Mouse (Mus musculus): ENCODE data around the gene Rpl3l.

Gene Rpl3l

DNA sequence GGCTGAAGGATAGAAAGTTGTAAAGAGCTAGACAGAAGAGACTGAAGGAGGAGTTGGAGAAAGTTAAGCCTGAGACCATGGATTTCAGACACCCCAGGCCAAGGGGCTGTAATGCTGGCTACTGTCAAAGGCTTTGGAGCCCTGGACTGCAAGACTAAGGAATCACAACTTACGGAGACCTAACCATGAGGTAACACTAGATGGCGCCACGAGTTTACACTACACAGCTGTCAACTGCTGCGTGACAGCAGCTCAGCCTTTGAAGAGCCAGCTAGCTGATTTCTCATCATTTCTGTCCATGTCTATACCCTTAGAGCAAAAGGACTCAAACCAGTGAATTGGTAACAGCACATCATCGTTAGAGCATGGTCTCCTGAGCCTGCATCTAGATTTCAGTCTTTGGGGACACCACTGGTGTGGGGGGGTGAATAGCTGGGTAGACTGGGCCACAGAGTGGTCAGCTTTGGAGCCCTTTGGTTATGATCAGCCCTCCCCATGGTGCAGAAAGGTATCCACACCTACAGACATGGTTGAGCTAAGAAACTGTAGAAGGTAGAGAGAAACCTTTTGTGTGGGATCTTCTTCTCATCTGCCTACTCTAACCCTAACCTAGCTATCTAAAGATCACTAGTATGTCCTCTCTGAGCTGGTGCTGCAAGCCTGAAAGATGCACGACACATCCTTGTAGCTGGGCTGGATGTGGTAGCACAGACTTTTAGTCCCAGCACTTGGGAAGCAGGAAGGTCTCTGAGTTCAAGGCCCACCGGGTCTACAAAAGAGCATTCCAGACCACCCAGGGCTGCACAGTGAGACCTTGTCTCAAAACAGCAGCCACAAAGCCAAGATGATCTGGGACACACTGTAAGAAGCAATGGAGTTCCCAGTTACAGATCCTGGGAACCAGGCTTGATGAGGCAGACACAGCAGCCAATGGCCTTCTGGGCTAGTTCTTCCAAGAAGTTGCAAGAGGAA lies 18.2 kb downstream of the Rpl3l start:
- DNase-seq = peak; percentile 95

DNA sequence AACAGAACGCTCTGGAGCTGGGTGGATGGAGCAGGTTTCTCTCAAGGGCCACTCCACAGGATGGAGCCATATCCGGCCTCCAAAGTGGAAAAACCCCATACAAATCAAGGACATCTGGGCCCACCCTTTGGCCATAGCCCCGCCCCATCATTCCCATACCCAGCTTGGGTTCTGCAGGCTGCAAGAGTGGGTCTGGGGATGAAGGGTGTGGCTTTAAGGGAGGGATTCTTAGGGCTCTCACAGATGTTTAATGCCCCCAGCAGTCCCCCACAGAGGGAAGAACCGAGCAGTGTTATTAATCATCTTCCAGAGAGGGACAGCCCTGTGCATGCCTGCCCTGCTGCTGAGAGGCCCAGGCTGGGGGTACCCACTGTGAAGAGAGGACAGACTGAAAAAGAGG lies 19.4 kb downstream of the Rpl3l start:
- DNase-seq = no peak

DNA sequence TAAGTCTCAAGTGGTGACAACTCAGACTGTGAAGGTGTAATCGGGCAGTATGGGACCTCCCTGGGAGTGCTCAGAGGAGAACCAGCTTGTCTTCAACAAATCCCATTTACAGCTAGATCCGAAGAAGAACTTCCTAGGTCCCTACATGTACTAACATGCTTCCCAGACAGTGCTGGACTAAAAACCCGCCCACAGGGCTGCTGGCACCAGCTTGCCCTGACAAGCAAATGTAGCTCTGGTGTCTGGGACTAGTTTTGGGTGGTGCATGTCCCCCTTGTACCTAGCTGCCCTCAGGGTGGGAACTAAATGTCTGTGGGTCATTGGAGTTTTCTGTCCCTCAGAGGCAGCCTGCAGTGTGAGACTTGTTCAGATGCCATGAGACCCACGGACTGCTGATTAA lies 23.9 kb downstream of the Rpl3l start:
- no peak for DNase-seq

DNA sequence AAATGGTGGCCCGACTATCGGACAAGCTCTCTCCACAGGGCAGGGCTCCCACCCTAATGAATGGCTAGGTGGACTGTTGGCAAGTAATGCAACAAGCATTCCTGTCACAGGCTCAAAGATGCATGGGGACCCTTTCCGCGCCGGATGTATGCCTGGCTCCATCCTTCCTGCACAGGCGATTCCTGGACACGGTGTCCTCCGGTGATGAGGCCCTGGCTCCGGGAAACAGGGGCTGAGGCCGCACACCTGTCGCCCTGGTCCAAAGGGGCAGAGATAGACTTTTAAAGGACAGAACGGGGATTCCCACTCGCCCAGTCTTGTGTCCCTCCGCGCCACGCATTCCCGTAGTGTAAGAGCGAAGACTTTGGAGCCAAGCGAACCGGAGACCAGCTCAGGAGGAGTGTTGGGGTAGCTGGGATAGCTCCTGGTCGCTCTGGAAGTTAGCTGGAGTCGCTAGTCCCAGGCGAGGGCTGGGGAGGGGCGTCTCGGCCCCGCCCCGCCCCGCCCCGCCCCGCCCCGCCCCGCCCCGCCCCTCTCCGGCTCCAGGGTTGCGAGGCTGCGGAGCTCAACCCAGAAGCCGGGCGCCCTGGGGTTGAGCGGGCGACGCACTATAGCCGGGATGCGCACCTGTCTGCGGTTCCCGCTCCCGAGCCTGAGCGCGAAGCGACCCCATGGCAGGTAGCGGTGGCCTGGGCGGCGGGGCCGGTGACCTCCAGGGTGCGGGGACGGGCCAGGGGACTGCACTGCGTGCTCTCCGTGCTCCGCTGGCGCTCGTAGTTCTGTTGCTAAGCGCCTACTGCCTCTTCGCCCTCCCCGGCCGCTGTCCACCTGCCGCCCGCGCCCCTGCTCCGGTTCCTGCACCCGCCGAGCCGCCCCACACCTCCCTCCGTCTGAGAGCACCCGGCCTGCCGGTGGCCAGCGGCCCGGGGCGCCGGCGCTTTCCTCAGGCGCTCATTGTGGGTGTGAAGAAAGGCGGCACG lies 25.1 kb downstream of the Rpl3l start, which contains the start of gene Hs3st6:
Gene Hs3st6, plus strand, starts transcription at position 574 of the 980 bp plus-strand sequence.
- no peak for DNase-seq

DNA sequence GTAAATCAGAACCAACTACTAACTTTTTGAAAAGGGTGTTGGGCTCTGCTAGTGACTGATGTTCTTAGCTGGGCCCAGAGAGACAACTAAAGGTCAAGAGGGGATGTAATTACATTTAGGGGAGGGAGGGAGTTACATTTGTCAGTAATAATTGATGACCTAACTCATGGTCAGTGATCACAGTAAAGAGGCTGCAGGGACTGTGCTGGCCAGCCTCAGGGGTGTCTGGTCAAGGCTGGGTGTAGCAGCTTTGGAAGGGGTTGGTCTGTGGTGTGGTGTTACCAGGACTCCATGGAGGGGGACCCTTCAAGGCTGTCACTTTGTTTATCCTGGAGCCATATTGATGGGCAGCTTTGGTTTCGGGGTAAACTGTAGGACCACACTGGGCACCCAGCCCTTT lies 29.8 kb downstream of the Rpl3l start:
- no peak for DNase-seq

DNA sequence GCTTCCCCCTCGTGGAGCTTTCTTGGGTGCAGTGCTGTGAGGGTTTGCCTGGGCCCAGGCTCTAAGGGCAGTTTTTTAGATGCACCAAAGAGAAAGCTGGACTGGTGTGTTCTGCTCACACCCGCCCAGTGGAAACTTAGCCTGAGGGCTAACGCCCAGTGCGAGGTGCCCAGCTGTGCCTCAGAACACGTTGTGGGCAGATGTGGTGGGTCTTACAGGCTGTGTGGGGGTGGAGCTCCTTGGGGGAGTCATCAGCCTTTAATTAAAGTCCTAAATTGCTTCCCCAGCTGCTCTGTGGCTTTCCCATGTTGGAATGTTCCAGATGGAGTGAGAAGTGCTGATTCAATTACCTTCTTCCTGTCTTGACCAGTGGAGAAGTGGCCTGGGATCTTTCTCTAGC lies 33.5 kb downstream of the Rpl3l start:
- no peak for DNase-seq

DNA sequence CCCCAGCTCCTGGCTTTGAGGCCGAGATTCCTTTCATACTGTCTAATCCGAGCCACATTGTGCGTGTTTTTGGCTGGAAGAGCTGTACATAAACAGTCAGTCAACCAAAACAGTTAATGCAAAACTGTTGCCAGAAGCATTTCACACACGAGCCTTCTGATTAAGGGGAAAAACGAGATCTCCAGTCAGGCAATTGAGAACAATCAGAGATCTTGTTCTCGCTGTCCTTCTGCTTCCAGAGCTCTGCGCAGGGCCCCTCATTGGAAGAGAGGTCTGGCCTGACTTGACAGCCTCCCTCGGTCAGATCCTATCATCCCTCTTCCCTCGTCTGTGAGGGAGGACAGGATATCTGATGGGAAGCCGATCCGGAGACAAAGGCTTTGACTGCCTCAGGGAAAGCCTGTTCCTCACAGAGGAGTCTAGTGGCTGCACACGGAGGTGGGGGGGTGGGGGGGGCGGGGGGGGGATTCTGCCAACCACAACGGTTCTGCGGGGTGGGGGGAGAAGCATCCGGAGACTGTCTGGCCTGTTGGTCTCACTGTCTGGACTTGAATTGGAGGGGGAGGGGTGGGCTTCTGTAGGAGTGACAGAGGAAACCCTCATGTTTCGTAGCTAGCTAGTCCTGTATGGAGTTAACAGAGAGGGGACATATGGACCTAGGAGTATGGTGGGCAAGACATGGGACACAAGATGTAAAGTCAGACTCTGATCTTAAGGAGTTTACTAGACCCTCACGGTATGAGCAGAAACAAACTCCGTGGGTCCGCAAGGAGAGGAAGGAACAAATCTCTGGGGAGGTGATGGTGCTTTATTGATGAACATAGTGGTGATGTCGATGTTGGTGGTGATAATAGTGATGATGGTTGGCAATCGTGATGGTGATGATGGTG lies 37.6 kb downstream of the Rpl3l start:
- DNase-seq = no peak

DNA sequence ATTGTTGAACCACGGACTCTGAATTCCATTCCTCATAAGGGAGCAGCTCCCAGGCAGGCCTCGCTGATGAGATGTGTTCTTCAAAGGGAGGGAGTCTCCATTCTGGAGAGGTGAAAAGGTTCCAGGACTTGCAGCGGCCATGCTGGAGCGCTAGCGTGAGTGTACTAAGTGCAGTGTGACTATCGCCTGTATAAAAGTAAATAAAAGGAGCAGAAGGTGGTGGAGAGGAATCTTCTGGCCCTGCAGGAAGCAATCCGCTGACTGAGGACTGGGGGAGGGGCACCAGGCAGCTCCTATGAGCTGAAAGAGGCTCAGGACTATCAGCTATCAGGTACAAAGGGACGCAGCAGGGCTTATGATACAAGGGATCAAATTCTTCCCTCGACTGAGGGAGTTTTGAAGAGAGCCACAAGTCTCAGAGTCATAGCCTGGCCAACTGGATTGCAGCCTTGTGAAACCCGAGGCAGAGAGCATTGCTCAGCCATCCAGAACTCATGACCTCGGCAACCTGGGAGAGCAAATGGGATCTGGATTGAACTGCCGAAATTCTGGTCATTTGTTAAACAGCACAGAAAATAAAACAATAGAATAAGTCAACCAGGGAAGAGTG lies 38.8 kb downstream of the Rpl3l start:
- no peak for DNase-seq

DNA sequence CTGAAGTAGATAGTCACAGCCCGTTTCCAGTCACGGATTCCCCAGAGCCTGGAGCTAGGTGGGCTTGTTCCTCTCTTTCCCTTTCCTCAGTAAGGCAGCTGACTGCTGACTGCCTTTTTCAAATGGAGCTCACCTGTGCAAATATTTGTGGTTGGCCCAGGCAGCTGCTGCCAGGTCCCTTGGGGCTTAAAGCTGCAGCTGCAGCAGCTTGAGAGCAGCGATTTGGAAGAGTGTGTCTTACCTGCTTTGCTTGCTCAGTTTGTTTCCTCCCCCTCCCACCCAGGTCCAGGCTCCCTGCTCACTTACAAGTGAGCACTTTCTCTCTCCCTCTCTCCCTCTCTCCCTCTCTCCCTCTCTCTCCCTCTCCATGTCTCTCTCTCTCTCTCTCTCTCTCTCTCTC lies 41.5 kb downstream of the Rpl3l start:
- no peak for DNase-seq

DNA sequence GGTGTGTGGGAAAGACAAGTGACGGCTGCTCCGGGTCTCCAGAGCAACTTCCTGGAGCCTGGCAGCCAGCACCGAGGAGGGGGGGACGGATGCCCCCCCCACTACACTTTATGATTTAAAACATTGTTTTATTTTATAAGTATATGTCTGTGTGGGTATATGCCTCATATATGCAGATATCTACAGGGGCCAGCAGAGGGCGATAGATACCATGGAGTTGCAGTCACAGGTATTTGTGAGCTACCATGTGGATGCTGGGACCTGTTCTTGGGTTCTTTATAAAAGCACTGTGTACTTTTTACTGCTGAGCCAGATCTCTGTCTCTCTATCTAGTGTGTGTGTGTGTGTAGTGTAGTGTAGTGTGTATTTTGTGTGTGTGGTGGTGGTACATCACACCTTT lies 45.6 kb downstream of the Rpl3l start:
- no peak for DNase-seq

DNA sequence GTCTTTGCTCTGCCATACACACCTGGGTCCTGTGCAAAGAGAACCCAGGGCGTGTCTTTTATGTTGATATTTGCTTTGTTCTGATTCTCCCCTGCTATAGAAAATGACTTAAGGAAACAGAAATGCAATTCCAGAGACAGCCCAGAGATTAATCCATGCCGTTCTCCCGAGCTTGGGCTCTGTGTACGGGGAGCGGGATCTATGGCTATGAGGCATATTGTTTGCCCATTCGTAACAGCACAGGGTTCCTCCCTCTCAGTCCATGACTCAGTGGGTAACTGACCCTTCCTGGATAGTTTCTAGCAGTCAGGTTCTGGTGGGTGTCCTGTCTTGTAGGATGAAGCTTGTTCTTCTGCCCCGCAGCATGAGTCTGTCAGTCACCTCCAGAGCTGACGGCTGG lies 47.6 kb downstream of the Rpl3l start:
- no peak for DNase-seq

DNA sequence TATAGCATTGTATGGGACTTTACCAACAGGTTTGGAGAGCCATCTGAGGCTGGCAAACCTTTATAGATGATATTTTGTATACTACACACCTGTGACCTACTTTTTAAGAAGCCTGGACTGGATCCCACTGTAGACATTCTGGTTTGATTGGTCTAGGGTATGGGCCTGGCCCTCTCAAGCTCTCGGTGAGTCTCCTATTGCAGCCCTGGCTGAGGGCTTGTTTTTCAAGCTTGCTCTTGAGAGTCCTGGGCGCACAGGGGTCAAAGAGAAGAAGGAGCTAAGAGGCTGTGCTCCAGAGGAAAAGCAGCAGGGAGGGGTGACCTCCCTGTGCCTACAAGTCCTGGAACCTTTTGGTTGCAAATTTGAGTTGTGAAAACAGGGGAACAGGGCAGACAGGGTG lies 49.5 kb downstream of the Rpl3l start:
- peak; percentile 76 for DNase-seq

DNA sequence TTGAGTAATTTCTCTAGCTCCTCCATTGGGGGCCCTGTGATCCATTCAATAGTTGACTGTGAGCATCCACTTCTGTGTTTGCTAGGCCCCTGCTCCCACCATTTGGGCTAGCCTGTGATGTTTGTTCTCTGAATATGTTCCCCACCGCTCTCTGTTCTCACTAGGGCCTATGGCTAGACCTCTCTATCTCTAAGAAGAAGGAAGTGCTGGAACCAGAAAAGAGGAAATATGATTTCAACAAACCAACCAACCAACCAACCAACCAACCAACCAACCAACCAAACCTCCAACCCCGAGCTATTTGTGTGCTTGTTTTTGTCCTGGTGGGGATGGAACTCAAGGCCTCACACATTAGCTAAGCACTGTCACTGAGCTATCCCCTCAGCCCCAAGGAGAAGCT lies 53.2 kb downstream of the Rpl3l start:
- no peak for DNase-seq

Measured in lung, postnatal 36 days (tissue).